ENCODE assay signal across 26 mouse cellular contexts in the genomic region with DNA sequence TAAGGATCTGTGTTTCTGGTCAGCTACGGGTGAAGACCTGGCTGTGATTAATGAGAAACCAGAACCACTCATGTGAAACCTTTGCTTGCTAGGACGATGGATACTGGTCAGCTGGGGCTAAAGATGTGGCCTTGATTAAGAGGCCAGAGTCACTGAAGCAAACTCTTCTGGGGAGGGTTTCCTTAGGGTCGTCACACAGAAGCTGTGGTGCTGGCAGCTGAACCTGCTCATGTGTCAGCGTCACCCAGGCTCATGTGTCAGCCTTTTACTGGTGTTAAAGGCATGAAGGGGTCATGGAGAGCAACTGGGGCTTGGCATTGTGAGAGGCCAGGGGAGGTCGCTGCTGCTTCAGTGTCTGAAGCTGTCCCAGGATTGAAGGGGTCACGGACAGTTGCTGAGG. TPM values are rescaled to one million over a fixed set of nuclear protein-coding genes. Genes with fewer than 3 reads are reported as not detected.
DNase-seq lines count a peak whose midpoint lies in the region; ATAC-seq and TF ChIP-seq lines count a peak whose summit lies in the region.
"Had no signal": no experiment of that assay in that cellular context is flagged by ENCODE, and none has a peak within 500 bp of the region (broad histone marks: within the 10 kb centered on the region; RNA-seq: fewer than 3 reads in every experiment).

No protein-coding gene starts in this region.

- H3K27me3 ChIP-seq in Patski: no peaks in the 10 kb centered on the region
- H3K27me3 ChIP-seq in kidney, postnatal 0 days (ENCODE audit: insufficient read depth, low read length): no peaks in the 10 kb centered on the region
- no peaks in the 10 kb centered on the region for H3K27me3 ChIP-seq in heart, adult 2 months (ENCODE audit: control insufficient read depth, insufficient read depth, low read length)
- peaks cover 2% of the 10 kb centered on the region; the same call in 1 of the 2 replicates for H3K27me3 ChIP-seq in liver, embryonic 11.5 days (replicated peaks; ENCODE audit: control insufficient read depth, insufficient read depth, low read length)
- H3K27me3 ChIP-seq: forebrain, embryonic 12.5 days; limb, embryonic 15.5 days had no signal

- WGBS in kidney, postnatal 0 days: 37% methylated on average over 6 of the region's 6 CpGs
- WGBS in heart, adult 2 months: 72% methylated on average over 6 of the region's 6 CpGs
- 69% methylated on average over 6 of the region's 6 CpGs for WGBS in liver, embryonic 11.5 days

- CTCF ChIA-PET in Patski (lab: Charles Lee): interaction anchor here (0.6 to 1.4 kb wide), 4 partner anchors 28 to 274 kb away, joined by 3 to 5 read pairs (median 4); no protein-coding TSS in a partner anchor

- peak; percentile 27 for DNase-seq in Patski (ENCODE audit: low read depth, low spot score)
- DNase-seq in kidney, adult 8-10 months: peak; percentile 59 to 78
- DNase-seq in kidney, postnatal 0 days (ENCODE audit: low spot score): peak; percentile 79
- peak; percentile 39 to 62 for DNase-seq in kidney, postnatal 4 days
- DNase-seq in adrenal gland, adult (ENCODE audit: inconsistent age in 2 of 2, low spot score in 1 of 2): no peak
- DNase-seq in heart, adult 2 months: no peak
- DNase-seq in liver, embryonic 11.5 days (ENCODE audit: low spot score): no peak
- DNase-seq: adrenal gland, adult 2 months; cerebellum, adult 2 months; cerebellum, postnatal 14 days; forebrain, postnatal 0 days; gastrocnemius, postnatal 14 days; heart, postnatal 4 days; layer of hippocampus, postnatal 36 days; lung, adult 2 months; lung, postnatal 10 days had no signal

- H3K79me2 ChIP-seq in heart, adult 2 months (replicated peaks; ENCODE audit: control insufficient read depth, insufficient read depth, low read length): no peaks in the 10 kb centered on the region

- in situ Hi-C loops in Patski (cut with MboI; ENCODE audit: low pct_unique_long_range_greater_than_20kb): no loop called here

- peak overlapping the region; percentile 66 for H3K27ac ChIP-seq in kidney, postnatal 0 days
- no peak overlapping the region for H3K27ac ChIP-seq in heart, adult 2 months
- H3K27ac ChIP-seq in liver, embryonic 11.5 days (ENCODE audit: low read depth, low read length): no peak overlapping the region
- H3K27ac ChIP-seq: forebrain, embryonic 12.5 days; hindbrain, embryonic 14.5 days; limb, embryonic 10.5 days; limb, embryonic 15.5 days; liver, embryonic 14.5 days had no signal

- H3K9ac ChIP-seq in kidney, postnatal 0 days (ENCODE audit: low read depth, low read length): no peak overlapping the region
- no peak overlapping the region for H3K9ac ChIP-seq in heart, adult 2 months (ENCODE audit: low read depth, low read length)
- H3K9ac ChIP-seq in liver, embryonic 11.5 days (ENCODE audit: low read depth, low read length): no peak overlapping the region
- H3K9ac ChIP-seq: forebrain, embryonic 12.5 days; forebrain, postnatal 0 days; hindbrain, embryonic 14.5 days; limb, embryonic 15.5 days; liver, embryonic 14.5 days had no signal

- no peak for TF ChIP-seq EP300 in heart, adult 2 months (IDR thresholded peaks at IDR 0.05; ENCODE audit: insufficient read depth, low read depth, low read length)

- intact Hi-C loops in heart, adult 2 months (cut with DNase I): no loop called here

- H3K36me3 ChIP-seq in kidney, postnatal 0 days (ENCODE audit: insufficient read depth, low read length): no peaks in the 10 kb centered on the region
- H3K36me3 ChIP-seq in heart, adult 2 months (ENCODE audit: control insufficient read depth, insufficient read depth, low read length): no peaks in the 10 kb centered on the region
- no peaks in the 10 kb centered on the region for H3K36me3 ChIP-seq in liver, embryonic 11.5 days (ENCODE audit: control insufficient read depth, insufficient read depth, low read length)
- H3K36me3 ChIP-seq: forebrain, embryonic 12.5 days; limb, embryonic 10.5 days; limb, embryonic 15.5 days had no signal

- POLR2A ChIA-PET in Patski (lab: Charles Lee): no interaction called here

- no peak for TF ChIP-seq POLR2A in heart, adult 2 months (IDR thresholded peaks at IDR 0.05; ENCODE audit: insufficient read depth, low read depth, low read length)

- no peak overlapping the region for H3K4me2 ChIP-seq in kidney, postnatal 0 days (ENCODE audit: low read length)
- no peak overlapping the region for H3K4me2 ChIP-seq in liver, embryonic 11.5 days
- H3K4me2 ChIP-seq: forebrain, embryonic 12.5 days; heart, embryonic 11.5 days; hindbrain, embryonic 14.5 days; limb, embryonic 15.5 days; midbrain, embryonic 11.5 days had no signal

- TF ChIP-seq CTCF in Patski (IDR thresholded peaks at IDR 0.05): no peak
- peak; percentile 48 for TF ChIP-seq CTCF in kidney, postnatal 0 days (IDR thresholded peaks at IDR 0.05; ENCODE audit: low read depth)
- TF ChIP-seq CTCF in heart, adult 2 months (IDR thresholded peaks at IDR 0.05): no peak

- no peak overlapping the region for H3K4me3 ChIP-seq in kidney, postnatal 0 days (replicated peaks; ENCODE audit: low read depth, low read length)
- no peak overlapping the region for H3K4me3 ChIP-seq in heart, adult 2 months
- H3K4me3 ChIP-seq in liver, embryonic 11.5 days (ENCODE audit: low read depth, low read length): no peak overlapping the region
- H3K4me3 ChIP-seq: erythroblast, embryonic 14.5 days; forebrain, embryonic 12.5 days; limb, embryonic 10.5 days; limb, embryonic 15.5 days had no signal

- ATAC-seq in Patski: no peak
- ATAC-seq in kidney, postnatal 0 days (replicated peaks; ENCODE audit: low FRiP score, low read depth): peak; percentile 75
- no peak for ATAC-seq in liver, embryonic 11.5 days (replicated peaks; ENCODE audit: low FRiP score)
- ATAC-seq: CD4-positive, CD25-positive, alpha-beta regulatory T cell, adult 4 months; forebrain, postnatal 0 days; intestine, postnatal 0 days had no signal

- no peaks in the 10 kb centered on the region for H3K9me3 ChIP-seq in kidney, postnatal 0 days (replicated peaks; ENCODE audit: low read length)
- no peaks in the 10 kb centered on the region for H3K9me3 ChIP-seq in liver, embryonic 11.5 days (ENCODE audit: control insufficient read depth, low read length)
- H3K9me3 ChIP-seq: forebrain, embryonic 12.5 days; limb, embryonic 10.5 days; limb, embryonic 15.5 days had no signal

- peaks cover 3% of the 10 kb centered on the region; the same call in 1 of the 2 replicates for H3K4me1 ChIP-seq in kidney, postnatal 0 days (replicated peaks; ENCODE audit: insufficient read depth, low read length)
- no peaks in the 10 kb centered on the region for H3K4me1 ChIP-seq in heart, adult 2 months (ENCODE audit: control insufficient read depth, insufficient read depth, low read length)
- H3K4me1 ChIP-seq in liver, embryonic 11.5 days (replicated peaks; ENCODE audit: control insufficient read depth, insufficient read depth, low read length): peaks cover 8% of the 10 kb centered on the region
- H3K4me1 ChIP-seq: forebrain, embryonic 12.5 days; limb, embryonic 15.5 days had no signal

RNA-seq across cellular contexts. Expression of gene Galnt6, which starts 18.3 kb away (rescaled TPM):
- polyA plus RNA-seq in Patski (2021): 0.03 TPM
- 1.2 and 1.3 TPM in 2 replicates for polyA plus RNA-seq in kidney, postnatal 0 days (2015; fragmentation: Nextera tagmentation; extraction: Ambion mirVana)
- under 1 TPM; 0.65 to 0.89 TPM for total RNA-seq in heart, adult 2 months (2021)
- 0.70 and 0.78 TPM in 2 replicates for polyA plus RNA-seq in heart, adult 2 months (2012; rRNA removed)
- 1.2 and 1.6 TPM in 2 replicates for polyA plus RNA-seq in liver, embryonic 11.5 days (2014; fragmentation: Nextera tagmentation; extraction: Ambion mirVana)

RNA-seq across cellular contexts. Expression of gene Cela1, which starts 23.1 kb away (rescaled TPM):
- 4.1 TPM for polyA plus RNA-seq in Patski (2021)
- polyA plus RNA-seq in kidney, postnatal 0 days (2015; fragmentation: Nextera tagmentation; extraction: Ambion mirVana): 50.5 and 58.6 TPM in 2 replicates
- total RNA-seq in heart, adult 2 months (2021): 1 to 10 TPM in 1 of 2 experiments, under 1 TPM in 1; 0.78 to 1.0 TPM
- 1.3 and 1.7 TPM in 2 replicates for polyA plus RNA-seq in heart, adult 2 months (2012; rRNA removed)
- polyA plus RNA-seq in liver, embryonic 11.5 days (2014; fragmentation: Nextera tagmentation; extraction: Ambion mirVana): 10.5 and 13.7 TPM in 2 replicates
- total RNA-seq: gastrocnemius, postnatal 14 days; heart, postnatal 4 days had no signal
- polyA plus RNA-seq: forebrain, embryonic 12.5 days had no signal

RNA-seq across cellular contexts. Expression of gene Bin2, which starts 41.5 kb away (rescaled TPM):
- not detected for polyA plus RNA-seq in Patski (2021)
- 0.93 and 0.97 TPM in 2 replicates for polyA plus RNA-seq in kidney, postnatal 0 days (2015; fragmentation: Nextera tagmentation; extraction: Ambion mirVana)
- total RNA-seq in heart, adult 2 months (2021): 1 to 10 TPM; 1.6 to 2.0 TPM
- 1.3 and 3.0 TPM in 2 replicates for polyA plus RNA-seq in heart, adult 2 months (2012; rRNA removed)
- 56.6 and 62.1 TPM in 2 replicates for polyA plus RNA-seq in liver, embryonic 11.5 days (2014; fragmentation: Nextera tagmentation; extraction: Ambion mirVana)

RNA-seq across cellular contexts. Expression of gene Slc4a8, which starts 50.7 kb away (rescaled TPM):
- 13.1 TPM for polyA plus RNA-seq in Patski (2021)
- 7.5 and 9.5 TPM in 2 replicates for polyA plus RNA-seq in kidney, postnatal 0 days (2015; fragmentation: Nextera tagmentation; extraction: Ambion mirVana)
- 1 to 10 TPM; 2.8 to 4.1 TPM for total RNA-seq in heart, adult 2 months (2021)
- 0.96 and 1.5 TPM in 2 replicates for polyA plus RNA-seq in heart, adult 2 months (2012; rRNA removed)
- polyA plus RNA-seq in liver, embryonic 11.5 days (2014; fragmentation: Nextera tagmentation; extraction: Ambion mirVana): 1.5 TPM in 2 replicates

Comparison
In these comparisons a context has a peak if more than half of its experiments do, and no peak if none do; other contexts are left out.
1. DNase-seq: peak in Patski (single experiment), kidney, adult 8-10 months (2 of 2), kidney, postnatal 0 days (single experiment) and kidney, postnatal 4 days (2 of 2); none in adrenal gland, adult (0 of 2), heart, adult 2 months (0 of 2) and liver, embryonic 11.5 days (single experiment).
2. RNA of gene Bin2, which starts 41.5 kb away (polyA plus RNA-seq): 56.6 to 62.1 TPM in liver, embryonic 11.5 days; 1.3 to 3.0 TPM in heart, adult 2 months, 0.93 to 0.97 TPM in kidney, postnatal 0 days and not detected in Patski (single experiment); every median in the first group is over 10 times any median in the second.